Mouse (Mus musculus): Measurements from ENCODE around the gene Pcp4l1. TPM values are rescaled to one million over a fixed set of nuclear protein-coding genes. Genes with fewer than 3 reads are reported as not detected.

Pcp4l1 gene
- polyA plus RNA-seq, 2 experiments = 3.9 to 6.0 TPM

DNA sequence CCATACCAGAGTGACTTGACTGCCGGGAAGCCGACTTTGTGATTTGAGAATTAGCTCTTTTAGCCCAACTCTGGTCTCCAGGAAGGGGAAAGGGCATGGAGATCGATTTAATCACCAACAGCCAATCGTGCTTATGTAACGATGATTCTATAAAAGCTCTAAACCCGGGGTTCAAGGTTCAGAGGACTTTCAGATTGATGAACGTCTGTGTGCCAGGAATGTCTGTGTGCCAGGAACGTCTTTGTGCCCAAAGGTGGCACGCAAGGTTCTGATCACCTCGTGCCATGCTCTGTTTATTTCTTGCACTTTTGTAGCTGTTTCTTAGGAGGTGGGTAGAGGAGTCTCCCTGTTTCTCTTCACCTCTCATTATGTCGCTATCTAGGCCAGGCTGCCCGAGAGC is 27.2 kb downstream of the Pcp4l1 start:
- 83% methylated on average over 12 of the region's 12 CpGs for WGBS
- no peak overlapping the region for H3K27ac ChIP-seq (replicated peaks; ENCODE audit: low read depth, low read length)

DNA sequence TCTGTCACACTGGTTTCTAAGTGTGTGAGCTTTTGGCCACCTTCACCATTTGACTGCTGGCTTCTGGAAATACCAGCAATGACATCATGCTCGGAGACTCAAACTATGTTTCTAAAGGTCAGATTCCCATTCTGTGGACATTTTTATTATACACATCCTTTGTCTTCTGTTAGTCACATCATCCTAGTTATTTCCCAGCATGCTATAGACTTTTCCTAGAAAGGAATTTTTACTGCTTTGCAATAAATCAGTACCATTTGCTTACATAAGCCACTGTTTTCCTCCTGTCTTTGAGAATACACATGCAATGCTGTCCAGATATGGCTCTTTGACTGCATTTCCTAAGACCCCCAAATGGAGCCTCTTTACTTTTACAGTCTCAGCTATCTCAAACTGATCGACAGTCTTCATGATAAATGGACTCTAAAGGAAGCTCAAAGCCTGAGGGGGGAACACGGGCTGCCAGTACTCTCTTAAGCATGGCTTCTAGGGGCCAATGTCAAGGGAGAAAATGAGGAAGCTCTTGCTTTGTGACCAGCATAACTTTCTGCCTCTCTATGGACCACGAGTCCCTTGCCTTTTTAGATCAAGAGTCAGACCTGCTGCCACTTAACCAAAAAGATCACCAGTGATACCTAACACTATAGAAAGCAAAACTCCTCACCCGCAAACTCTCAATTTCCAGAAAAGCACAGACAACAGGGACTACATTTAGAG is 30.3 kb downstream of the Pcp4l1 start:
- Histone ChIP-seq H3K4me1 (ENCODE audit: control insufficient read depth, insufficient read depth, low read length) (no peaks in the 10 kb centered on the region), H3K27ac (replicated peaks; ENCODE audit: low read depth, low read length) (no peak overlapping the region), H3K27me3 (ENCODE audit: control insufficient read depth, insufficient read depth, low read length) (no peaks in the 10 kb centered on the region), H3K4me3 (replicated peaks; ENCODE audit: low read length) (no peak overlapping the region), H3K36me3 (ENCODE audit: control insufficient read depth, insufficient read depth, low read length) (no peaks in the 10 kb centered on the region), H3K9me3 (ENCODE audit: control insufficient read depth, low read length) (no peaks in the 10 kb centered on the region), H3K9ac (ENCODE audit: low read depth, low read length, severe bottlenecking) (no peak overlapping the region), H3K4me2 (replicated peaks; ENCODE audit: low read depth, low read length, severe bottlenecking) (no peak overlapping the region)
- WGBS = 63% methylated on average over 5 of the region's 5 CpGs
- no peak for DNase-seq (ENCODE audit: low spot score)
- ATAC-seq (ENCODE audit: low FRiP score, low read depth) = no peak
- TF ChIP-seq POLR2A (IDR thresholded peaks at IDR 0.05; ENCODE audit: borderline replicate concordance, extremely low read depth, insufficient read depth, insufficient read length) = no peak

More for the DNA sequence above, 27.2 kb downstream of the Pcp4l1 start:
- Histone ChIP-seq H3K9ac (ENCODE audit: low read depth, low read length, severe bottlenecking) (no peak overlapping the region), H3K27me3 (ENCODE audit: control insufficient read depth, insufficient read depth, low read length) (no peaks in the 10 kb centered on the region), H3K4me3 (replicated peaks; ENCODE audit: low read length) (no peak overlapping the region), H3K36me3 (ENCODE audit: control insufficient read depth, insufficient read depth, low read length) (no peaks in the 10 kb centered on the region), H3K4me1 (ENCODE audit: control insufficient read depth, insufficient read depth, low read length) (no peaks in the 10 kb centered on the region), H3K9me3 (ENCODE audit: control insufficient read depth, low read length) (no peaks in the 10 kb centered on the region), H3K4me2 (replicated peaks; ENCODE audit: low read depth, low read length, severe bottlenecking) (no peak overlapping the region)
- DNase-seq (ENCODE audit: low spot score) = no peak
- TF ChIP-seq POLR2A (IDR thresholded peaks at IDR 0.05; ENCODE audit: borderline replicate concordance, extremely low read depth, insufficient read depth, insufficient read length) = no peak
- no peak for ATAC-seq (ENCODE audit: low FRiP score, low read depth)

DNA sequence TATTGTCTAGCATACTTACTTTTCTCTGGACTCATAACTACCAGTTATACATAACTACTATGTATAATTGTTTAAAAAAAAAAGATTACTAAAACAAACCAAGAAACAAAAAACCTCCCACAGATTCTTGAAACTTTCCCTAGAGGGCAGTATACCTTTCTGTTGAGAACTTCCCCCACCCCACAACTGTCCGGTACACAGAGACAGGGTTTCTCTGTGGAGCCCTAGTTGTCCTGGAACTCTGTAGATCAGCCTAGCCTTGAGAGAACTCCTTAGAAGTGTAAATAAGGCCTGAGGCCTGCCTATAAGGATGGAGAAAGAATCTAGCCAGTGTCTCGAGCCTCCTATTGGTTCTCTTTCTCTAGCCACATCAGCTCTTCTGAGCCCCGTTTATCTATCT is 31.8 kb downstream of the Pcp4l1 start:
- Histone ChIP-seq H3K4me1 (ENCODE audit: control insufficient read depth, insufficient read depth, low read length) (no peaks in the 10 kb centered on the region), H3K36me3 (ENCODE audit: control insufficient read depth, insufficient read depth, low read length) (no peaks in the 10 kb centered on the region), H3K9ac (ENCODE audit: low read depth, low read length, severe bottlenecking) (no peak overlapping the region), H3K4me3 (replicated peaks; ENCODE audit: low read length) (no peak overlapping the region), H3K27me3 (ENCODE audit: control insufficient read depth, insufficient read depth, low read length) (peaks cover 13% of the 10 kb centered on the region; the same call in 1 of the 2 replicates), H3K4me2 (replicated peaks; ENCODE audit: low read depth, low read length, severe bottlenecking) (no peak overlapping the region), H3K27ac (replicated peaks; ENCODE audit: low read depth, low read length) (no peak overlapping the region), H3K9me3 (ENCODE audit: control insufficient read depth, low read length) (no peaks in the 10 kb centered on the region)
- 38% methylated on average over 3 of the region's 3 CpGs for WGBS
- no peak for TF ChIP-seq POLR2A (IDR thresholded peaks at IDR 0.05; ENCODE audit: borderline replicate concordance, extremely low read depth, insufficient read depth, insufficient read length)
- DNase-seq (ENCODE audit: low spot score) (peak; percentile 40), ATAC-seq (ENCODE audit: low FRiP score, low read depth) (no peak)

DNA sequence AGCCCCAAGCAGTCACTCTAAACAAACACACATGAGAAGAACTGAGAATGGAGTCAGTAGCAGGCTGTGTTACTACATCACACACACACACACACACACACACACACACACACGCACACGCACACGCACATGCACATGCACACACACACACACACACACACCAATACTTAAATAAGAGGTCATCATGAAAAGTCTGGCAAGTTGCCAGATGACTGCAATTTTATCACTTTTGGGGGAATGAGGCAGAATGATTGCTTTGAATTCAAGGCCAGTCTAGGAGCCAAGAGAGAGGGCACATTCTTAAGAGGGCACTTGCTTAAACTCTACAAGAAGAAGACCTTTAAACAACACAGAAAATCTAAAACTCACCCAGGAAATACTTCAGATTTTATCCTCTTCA is 33.5 kb downstream of the Pcp4l1 start:
- H3K4me1 ChIP-seq (ENCODE audit: control insufficient read depth, insufficient read depth, low read length) = no peaks in the 10 kb centered on the region
- no peak for DNase-seq (ENCODE audit: low spot score)
- WGBS = 95% methylated on average over 3 of the region's 3 CpGs

DNA sequence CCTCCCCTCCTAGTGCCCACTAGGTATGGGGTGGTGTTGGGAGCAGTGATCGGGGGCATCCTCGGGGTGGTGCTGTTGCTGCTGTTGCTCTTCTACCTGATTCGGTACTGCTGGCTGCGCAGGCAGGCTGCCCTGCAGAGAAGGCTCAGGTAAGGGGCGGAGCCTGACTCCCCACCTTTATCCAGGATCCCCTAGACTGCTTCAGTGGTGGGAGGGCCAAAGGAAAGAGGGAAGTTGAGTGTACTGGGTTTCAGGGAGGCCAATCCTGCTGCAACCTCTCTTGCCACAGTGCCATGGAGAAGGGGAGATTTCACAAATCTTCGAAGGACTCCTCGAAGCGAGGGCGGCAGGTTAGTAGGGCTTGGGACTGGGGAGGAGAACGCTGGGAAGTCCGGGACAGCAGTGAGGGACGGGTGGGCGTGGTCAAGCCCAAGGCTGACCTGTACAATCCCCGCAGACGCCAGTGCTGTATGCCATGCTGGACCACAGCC is 36.5 kb downstream of the Pcp4l1 start:
- Histone ChIP-seq H3K36me3 (ENCODE audit: control insufficient read depth, insufficient read depth, low read length) (no peaks in the 10 kb centered on the region), H3K27me3 (ENCODE audit: control insufficient read depth, insufficient read depth, low read length) (peaks cover 27% of the 10 kb centered on the region), H3K4me1 (ENCODE audit: control insufficient read depth, insufficient read depth, low read length) (no peaks in the 10 kb centered on the region), H3K27ac (replicated peaks; ENCODE audit: low read depth, low read length) (no peak overlapping the region), H3K9ac (ENCODE audit: low read depth, low read length, severe bottlenecking) (no peak overlapping the region), H3K9me3 (ENCODE audit: control insufficient read depth, low read length) (no peaks in the 10 kb centered on the region), H3K4me2 (replicated peaks; ENCODE audit: low read depth, low read length, severe bottlenecking) (peak overlapping the region; percentile 38), H3K4me3 (replicated peaks; ENCODE audit: low read length) (peak overlapping the region; percentile 24)
- ATAC-seq (ENCODE audit: low FRiP score, low read depth) (no peak), DNase-seq (ENCODE audit: low spot score) (no peak)
- WGBS = 4% methylated on average over 15 of the region's 15 CpGs
- no peak for TF ChIP-seq POLR2A (IDR thresholded peaks at IDR 0.05; ENCODE audit: borderline replicate concordance, extremely low read depth, insufficient read depth, insufficient read length)

More for the DNA sequence above, 33.5 kb downstream of the Pcp4l1 start:
- Histone ChIP-seq H3K9ac (ENCODE audit: low read depth, low read length, severe bottlenecking) (no peak overlapping the region), H3K9me3 (ENCODE audit: control insufficient read depth, low read length) (no peaks in the 10 kb centered on the region), H3K4me3 (replicated peaks; ENCODE audit: low read length) (no peak overlapping the region), H3K27ac (replicated peaks; ENCODE audit: low read depth, low read length) (no peak overlapping the region), H3K27me3 (ENCODE audit: control insufficient read depth, insufficient read depth, low read length) (peaks cover 24% of the 10 kb centered on the region), H3K36me3 (ENCODE audit: control insufficient read depth, insufficient read depth, low read length) (no peaks in the 10 kb centered on the region), H3K4me2 (replicated peaks; ENCODE audit: low read depth, low read length, severe bottlenecking) (no peak overlapping the region)
- no peak for TF ChIP-seq POLR2A (IDR thresholded peaks at IDR 0.05; ENCODE audit: borderline replicate concordance, extremely low read depth, insufficient read depth, insufficient read length)
- ATAC-seq (ENCODE audit: low FRiP score, low read depth) = no peak

Measured in limb, embryonic 14.5 days (tissue).